14 mouse cellular contexts compared by ENCODE assay signal in genomic region chr8:10974126-10974525, GRCm38 (mm10). TPM values are rescaled to one million over a fixed set of nuclear protein-coding genes. Genes with fewer than 3 reads are reported as not detected.
A peak's percentile ranks its signal among the peaks of the same experiment; 100 is the strongest.
DNase-seq lines count a peak whose midpoint lies in the region; ATAC-seq and TF ChIP-seq lines count a peak whose summit lies in the region.
"Had no signal": no experiment of that assay in that cellular context is flagged by ENCODE, and none has a peak within 500 bp of the region (broad histone marks: within the 10 kb centered on the region; RNA-seq: fewer than 3 reads in every experiment).

No protein-coding gene starts in this region.

- intact Hi-C loops in heart, postnatal 36 days (cut with DNase I) = no loop called here

- ATAC-seq in intestine, embryonic 15.5 days = no peak
- ATAC-seq in intestine, postnatal 0 days = no peak
- no peak for ATAC-seq in midbrain, embryonic 16.5 days
- ATAC-seq in liver, embryonic 16.5 days (ENCODE audit: low read depth) = peak; percentile 79
- ATAC-seq: midbrain, embryonic 15.5 days had no signal

- WGBS in intestine, embryonic 15.5 days = 63% methylated on average over 4 of the region's 4 CpGs
- WGBS in intestine, postnatal 0 days = 52% methylated on average over 4 of the region's 4 CpGs
- 59% methylated on average over 4 of the region's 4 CpGs for WGBS in midbrain, embryonic 10.5 days
- WGBS in midbrain, embryonic 16.5 days = 77% methylated on average over 4 of the region's 4 CpGs
- WGBS in liver, embryonic 16.5 days (ENCODE audit: insufficient replicate concordance) = 52% methylated on average over 4 of the region's 4 CpGs

- H3K4me3 ChIP-seq in intestine, embryonic 15.5 days (replicated peaks) = no peak overlapping the region
- no peak overlapping the region for H3K4me3 ChIP-seq in intestine, postnatal 0 days (ENCODE audit: low read depth, low read length)
- H3K4me3 ChIP-seq in midbrain, embryonic 10.5 days = no peak overlapping the region
- H3K4me3 ChIP-seq in midbrain, embryonic 16.5 days (ENCODE audit: low read depth, low read length) = no peak overlapping the region
- H3K4me3 ChIP-seq in liver, embryonic 16.5 days (ENCODE audit: low read depth, low read length) = no peak overlapping the region
- H3K4me3 ChIP-seq: midbrain, embryonic 15.5 days had no signal

- H3K9ac ChIP-seq in intestine, embryonic 15.5 days = no peak overlapping the region
- H3K9ac ChIP-seq in intestine, postnatal 0 days (ENCODE audit: low read depth, low read length) = no peak overlapping the region
- H3K9ac ChIP-seq in midbrain, embryonic 16.5 days (ENCODE audit: low read depth, low read length) = no peak overlapping the region
- H3K9ac ChIP-seq in liver, embryonic 16.5 days (ENCODE audit: low read depth, low read length) = no peak overlapping the region
- H3K9ac ChIP-seq: midbrain, embryonic 15.5 days had no signal

- peaks cover 54% of the 10 kb centered on the region for H3K4me1 ChIP-seq in intestine, embryonic 15.5 days (replicated peaks)
- H3K4me1 ChIP-seq in intestine, postnatal 0 days (replicated peaks; ENCODE audit: control insufficient read depth, insufficient read depth, low read length) = peaks cover 20% of the 10 kb centered on the region; the same call in 1 of the 2 replicates
- peaks cover 74% of the 10 kb centered on the region for H3K4me1 ChIP-seq in midbrain, embryonic 10.5 days
- peaks cover 20% of the 10 kb centered on the region for H3K4me1 ChIP-seq in midbrain, embryonic 16.5 days (ENCODE audit: control insufficient read depth, insufficient read depth, low read length)
- H3K4me1 ChIP-seq in liver, embryonic 16.5 days (ENCODE audit: control insufficient read depth, low read depth, low read length) = peaks cover 23% of the 10 kb centered on the region

- peak overlapping the region; percentile 61 for H3K27ac ChIP-seq in intestine, embryonic 15.5 days
- no peak overlapping the region for H3K27ac ChIP-seq in intestine, postnatal 0 days (ENCODE audit: low read depth, low read length)
- H3K27ac ChIP-seq in midbrain, embryonic 10.5 days (replicated peaks) = peak overlapping the region; percentile 70
- H3K27ac ChIP-seq in midbrain, embryonic 16.5 days (ENCODE audit: low read length) = no peak overlapping the region
- H3K27ac ChIP-seq in liver, embryonic 16.5 days (ENCODE audit: low read length) = peak overlapping the region; percentile 69
- H3K27ac ChIP-seq: midbrain, embryonic 15.5 days had no signal

- H3K9me3 ChIP-seq in intestine, embryonic 15.5 days = no peaks in the 10 kb centered on the region
- H3K9me3 ChIP-seq in intestine, postnatal 0 days (ENCODE audit: control insufficient read depth) = no peaks in the 10 kb centered on the region
- no peaks in the 10 kb centered on the region for H3K9me3 ChIP-seq in midbrain, embryonic 10.5 days (replicated peaks)
- no peaks in the 10 kb centered on the region for H3K9me3 ChIP-seq in midbrain, embryonic 16.5 days (replicated peaks; ENCODE audit: control insufficient read depth, low read length, poor library complexity, severe bottlenecking)
- H3K9me3 ChIP-seq in liver, embryonic 16.5 days (replicated peaks; ENCODE audit: control insufficient read depth, low read length) = no peaks in the 10 kb centered on the region
- H3K9me3 ChIP-seq: midbrain, embryonic 15.5 days had no signal

- no peak for DNase-seq in midbrain, embryonic 10.5 days (ENCODE audit: low spot score)
- DNase-seq in testis, postnatal 14 days (ENCODE audit: low spot score) = no peak
- no peak for DNase-seq in heart, postnatal 36 days
- DNase-seq: cerebellum, postnatal 10 days; embryo, embryonic 11 days; gastrocnemius, postnatal 25 days; kidney, adult 11 months; left cerebral cortex, postnatal 4 days; right cerebral cortex, postnatal 14 days had no signal

- no peak for TF ChIP-seq CTCF in intestine, postnatal 0 days (IDR thresholded peaks at IDR 0.05; ENCODE audit: low read depth)

- H3K27me3 ChIP-seq in intestine, embryonic 15.5 days (replicated peaks) = no peaks in the 10 kb centered on the region
- H3K27me3 ChIP-seq in intestine, postnatal 0 days (replicated peaks; ENCODE audit: control insufficient read depth, insufficient read depth, low read length) = no peaks in the 10 kb centered on the region
- H3K27me3 ChIP-seq in midbrain, embryonic 10.5 days (ENCODE audit: low read depth, poor library complexity, severe bottlenecking) = peaks cover 25% of the 10 kb centered on the region
- H3K27me3 ChIP-seq in midbrain, embryonic 16.5 days (ENCODE audit: control insufficient read depth, insufficient read depth, low read depth, low read length) = no peaks in the 10 kb centered on the region
- no peaks in the 10 kb centered on the region for H3K27me3 ChIP-seq in liver, embryonic 16.5 days (ENCODE audit: control insufficient read depth, insufficient read depth, low read depth, low read length)

- no peak overlapping the region for H3K4me2 ChIP-seq in intestine, embryonic 15.5 days (replicated peaks)
- H3K4me2 ChIP-seq in intestine, postnatal 0 days (replicated peaks; ENCODE audit: low read depth) = no peak overlapping the region
- H3K4me2 ChIP-seq in midbrain, embryonic 16.5 days (ENCODE audit: low read length) = no peak overlapping the region
- H3K4me2 ChIP-seq in liver, embryonic 16.5 days (ENCODE audit: low read depth, low read length) = no peak overlapping the region
- H3K4me2 ChIP-seq: midbrain, embryonic 15.5 days had no signal

- no peaks in the 10 kb centered on the region for H3K36me3 ChIP-seq in intestine, embryonic 15.5 days
- no peaks in the 10 kb centered on the region for H3K36me3 ChIP-seq in intestine, postnatal 0 days (ENCODE audit: control insufficient read depth, insufficient read depth)
- no peaks in the 10 kb centered on the region for H3K36me3 ChIP-seq in midbrain, embryonic 10.5 days
- H3K36me3 ChIP-seq in midbrain, embryonic 16.5 days (ENCODE audit: control insufficient read depth, insufficient read depth, low read length) = no peaks in the 10 kb centered on the region
- no peaks in the 10 kb centered on the region for H3K36me3 ChIP-seq in liver, embryonic 16.5 days (ENCODE audit: control insufficient read depth, insufficient read depth)
- H3K36me3 ChIP-seq: midbrain, embryonic 15.5 days had no signal

RNA-seq across cellular contexts. Expression of gene Irs2, which starts 34.1 kb away (rescaled TPM):
- 6.1 and 7.2 TPM in 2 replicates for polyA plus RNA-seq in intestine, embryonic 15.5 days (2015; fragmentation: Nextera tagmentation; extraction: Ambion mirVana)
- 6.0 and 7.7 TPM in 2 replicates for polyA plus RNA-seq in intestine, postnatal 0 days (2015; fragmentation: Nextera tagmentation; extraction: Ambion mirVana)
- polyA plus RNA-seq in midbrain, embryonic 10.5 days (2016; fragmentation: Nextera tagmentation; extraction: Ambion mirVana) = 5.6 and 5.9 TPM in 2 replicates
- polyA plus RNA-seq in midbrain, embryonic 16.5 days (2015; fragmentation: Nextera tagmentation; extraction: Ambion mirVana) = 3.8 and 5.1 TPM in 2 replicates
- polyA plus RNA-seq in liver, embryonic 16.5 days (2015; fragmentation: Nextera tagmentation; extraction: Ambion mirVana) = 3.0 and 3.2 TPM in 2 replicates
- 10 to 100 TPM; 13.2 to 33.5 TPM for total RNA-seq in heart, postnatal 36 days (2021)

Comparison
In these comparisons a context has a peak if more than half of its experiments do, and no peak if none do; other contexts are left out.
1. H3K27ac ChIP-seq: peak in intestine, embryonic 15.5 days (single experiment), midbrain, embryonic 10.5 days (single experiment) and liver, embryonic 16.5 days (single experiment); none in intestine, postnatal 0 days (single experiment) and midbrain, embryonic 16.5 days (single experiment).